Mouse (Mus musculus) ES-E14 (cell line): ENCODE results near the gene Rfx4.

Source experiments
- HCFC1 ChIP-seq: IDR thresholded peaks from 2 replicates; pipeline ENCODE4 v1.6.1; 2012; ENCODE audit warnings: low read length, inconsistent platforms, borderline replicate concordance; ENCODE audit not compliant: insufficient read depth
- MAFK ChIP-seq: IDR thresholded peaks from 2 replicates; pipeline ENCODE4 v1.6.1; 2014; ENCODE audit warnings: mild to moderate bottlenecking, low read depth, low read length, inconsistent platforms; ENCODE audit not compliant: insufficient read depth
- ZC3H11A ChIP-seq: IDR thresholded peaks from 2 replicates; pipeline ENCODE4 v1.6.1; 2012; ENCODE audit warnings: low read depth, mild to moderate bottlenecking, inconsistent platforms, low read length, borderline replicate concordance
- ZNF384 ChIP-seq: IDR thresholded peaks from 2 replicates; pipeline ENCODE4 v1.6.1; 2012; ENCODE audit warnings: low read depth, low read length, inconsistent platforms

DNA sequence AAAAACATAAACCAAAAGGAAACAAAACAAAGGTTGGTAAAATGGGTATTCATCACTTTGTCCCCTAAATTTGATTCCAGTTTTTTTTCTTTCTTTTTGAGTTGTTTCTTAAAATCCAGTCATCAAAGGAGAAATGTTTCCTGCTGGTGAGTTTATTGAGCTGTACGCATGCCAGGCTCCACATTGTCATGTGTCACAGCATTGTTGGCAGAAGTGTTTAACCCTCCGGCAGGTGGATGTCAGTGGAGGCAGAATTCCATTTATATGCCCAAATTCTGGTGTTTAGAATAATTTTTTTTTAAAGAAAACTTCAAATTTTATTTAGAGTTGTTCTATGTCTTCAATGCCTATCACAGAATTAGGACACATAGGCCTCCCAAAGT is 56.0 kb downstream of the Rfx4 start:
- no peak for TF ChIP-seq ZNF384
- TF ChIP-seq MAFK = no peak
- no peak for TF ChIP-seq ZC3H11A
- TF ChIP-seq HCFC1 = no peak
